Mouse (Mus musculus) T-helper 2 cell (primary cell): Measurements from ENCODE around the gene Dnajc17.

ENCODE experiments used
- in situ Hi-C: fragments of 300-600 bp; cut with MboI, MseI; formaldehyde crosslinking; loops from one replicate; pipeline ENCODE4 v1.15.1; 2025; ENCODE audit warnings: high pct_unique_total_duplicates

The Dnajc17 gene

GRCm38 (mm10) chr2:119208344-119209175 is at the start of gene Dnajc17, which contains the start of gene Zfyve19:
TSS of gene Dnajc17 (minus strand) at chr2:119208795.
TSS of gene Zfyve19 (plus strand) at chr2:119208617.
- in situ Hi-C loops: loop anchor here (5.0 kb wide), 1 partner anchor 79 kb away; the partner anchor contains the start of gene Vps18

- in situ Hi-C loops: no loop called here
These were observed 46.4 kb upstream of the Dnajc17 start for GRCm38 (mm10) chr2:119254976-119255375.

GRCm38 (mm10) chr2:119250826-119251478 is 42.4 kb upstream of the Dnajc17 start:
- in situ Hi-C loops: no loop called here

- in situ Hi-C loops: no loop called here
These were observed 41.8 kb upstream of the Dnajc17 start for GRCm38 (mm10) chr2:119250377-119250776.

DNA sequence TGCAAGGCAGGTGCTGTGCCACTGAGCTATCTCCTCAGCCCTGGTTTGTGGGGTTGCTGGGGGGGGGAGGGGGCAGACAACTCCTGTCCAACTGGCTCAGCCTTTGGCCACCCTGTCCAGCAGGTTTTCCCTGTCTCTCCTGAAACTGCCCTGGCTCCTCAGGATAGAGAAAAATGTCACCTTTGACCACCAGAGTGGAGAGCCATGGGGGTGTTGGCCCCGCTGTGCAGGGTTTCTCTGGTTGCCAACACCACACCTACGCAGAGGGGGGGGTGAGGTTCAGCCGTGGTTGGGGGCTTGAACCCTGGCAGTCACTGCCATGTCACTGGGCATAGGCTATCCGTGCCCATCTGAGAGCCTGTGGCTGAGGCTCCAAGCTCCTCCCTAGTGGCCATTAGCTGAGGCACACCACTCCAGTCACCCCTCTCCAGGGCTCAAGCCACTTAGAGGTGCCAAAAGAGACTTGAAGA is 41.0 kb upstream of the Dnajc17 start:
- in situ Hi-C loops: loop anchor here (5.0 kb wide), 1 partner anchor 38 kb away; the partner anchor contains the start of gene Vps18

GRCm38 (mm10) chr2:119247904-119248303 is 39.3 kb upstream of the Dnajc17 start:
- in situ Hi-C loops: loop anchor here (5.0 kb wide), 1 partner anchor 39 kb away; the partner anchor contains the start of gene Vps18

DNA sequence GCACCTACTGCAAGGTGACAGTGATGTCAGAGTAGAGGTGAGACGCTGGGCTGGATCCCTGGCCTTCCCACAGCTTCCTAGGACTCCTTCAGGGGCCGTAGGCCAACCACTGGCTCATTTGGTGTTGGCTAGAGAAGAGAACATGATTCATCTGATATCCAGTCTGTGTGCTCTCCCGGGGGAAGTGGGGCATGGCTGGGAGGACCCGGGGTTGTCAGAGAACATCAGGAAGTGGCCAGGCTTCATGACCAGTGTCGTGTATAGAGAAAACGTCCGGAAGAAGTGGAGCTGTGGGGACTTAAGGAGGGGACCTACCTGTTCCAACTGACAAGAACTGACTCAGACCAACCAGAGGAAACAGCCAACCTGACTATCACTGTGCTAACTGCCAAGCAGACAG is 36.7 kb upstream of the Dnajc17 start:
- in situ Hi-C loops: loop anchor here (5.0 kb wide), 1 partner anchor 42 kb away; the partner anchor contains the start of gene Vps18

- in situ Hi-C loops: no loop called here
These were observed 34.0 kb upstream of the Dnajc17 start for GRCm38 (mm10) chr2:119242548-119242947.

GRCm38 (mm10) chr2:119240819-119241186 is 32.2 kb upstream of the Dnajc17 start:
- in situ Hi-C loops: no loop called here

- in situ Hi-C loops: no loop called here
These were observed 31.7 kb upstream of the Dnajc17 start for GRCm38 (mm10) chr2:119240075-119240818.

- in situ Hi-C loops: no loop called here
These were observed 30.1 kb upstream of the Dnajc17 start for GRCm38 (mm10) chr2:119238671-119239070.

DNA sequence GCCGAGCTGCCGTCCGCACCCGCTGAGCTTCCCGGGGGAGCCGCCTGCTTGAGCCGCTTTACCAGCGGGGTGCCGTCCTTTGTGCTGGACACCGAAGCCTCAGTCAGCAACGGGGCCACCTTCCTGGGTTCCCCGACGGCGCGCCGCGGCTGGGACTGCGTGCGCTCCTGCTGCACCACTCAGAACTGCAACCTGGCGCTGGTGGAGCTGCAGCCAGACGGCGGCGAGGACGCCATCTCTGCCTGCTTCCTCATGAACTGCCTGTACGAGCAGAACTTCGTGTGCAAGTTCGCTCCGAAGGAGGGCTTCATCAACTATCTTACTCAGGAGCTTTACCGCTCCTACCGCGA is 29.3 kb upstream of the Dnajc17 start:
- in situ Hi-C loops: no loop called here

DNA sequence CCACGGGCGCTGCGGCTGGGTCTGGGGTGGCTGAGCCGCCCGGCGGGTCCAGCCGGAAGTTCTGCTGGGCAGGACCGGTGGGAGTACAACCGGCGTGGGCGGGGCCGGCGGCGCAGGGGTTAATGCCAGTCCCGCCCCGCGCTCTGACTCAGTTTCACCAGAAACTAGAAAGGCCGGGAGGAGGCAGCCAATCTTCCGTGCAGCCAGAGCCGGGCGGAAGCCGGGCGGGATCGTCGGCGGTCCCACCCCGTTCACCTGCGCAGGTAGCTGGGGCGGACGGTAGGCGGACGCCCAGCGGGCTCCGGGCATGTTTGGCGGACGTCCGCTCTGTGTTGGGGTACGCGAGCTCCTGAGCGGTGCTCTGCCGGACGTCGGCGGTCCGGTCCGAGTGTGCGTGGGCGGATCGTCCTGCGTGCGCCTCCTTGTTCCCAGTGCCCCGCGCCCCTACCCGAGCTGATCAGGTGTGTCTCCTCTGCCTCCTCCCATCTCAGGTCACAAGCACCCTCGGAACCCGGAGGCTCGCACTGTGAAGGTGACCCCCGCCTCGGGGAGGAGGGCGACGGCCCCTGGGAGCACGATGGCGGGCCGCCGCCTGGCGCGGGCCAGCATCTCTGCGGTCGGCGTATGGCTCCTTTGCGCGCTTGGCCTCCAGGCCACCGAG is 28.7 kb upstream of the Dnajc17 start, which contains the start of gene Spint1:
Gene Spint1, plus strand, starts transcription at position 153 of the 661 bp plus-strand sequence.
- in situ Hi-C loops: no loop called here

- in situ Hi-C loops: no loop called here
These were observed 28.2 kb upstream of the Dnajc17 start for GRCm38 (mm10) chr2:119236682-119237209.

GRCm38 (mm10) chr2:119229775-119230704 is 21.4 kb upstream of the Dnajc17 start, which contains the start of gene Ppp1r14d:
TSS of gene Ppp1r14d (minus strand) at chr2:119229906.
- in situ Hi-C loops: loop anchor here (5.0 kb wide), 1 partner anchor 817 kb away; no protein-coding TSS in a partner anchor

DNA sequence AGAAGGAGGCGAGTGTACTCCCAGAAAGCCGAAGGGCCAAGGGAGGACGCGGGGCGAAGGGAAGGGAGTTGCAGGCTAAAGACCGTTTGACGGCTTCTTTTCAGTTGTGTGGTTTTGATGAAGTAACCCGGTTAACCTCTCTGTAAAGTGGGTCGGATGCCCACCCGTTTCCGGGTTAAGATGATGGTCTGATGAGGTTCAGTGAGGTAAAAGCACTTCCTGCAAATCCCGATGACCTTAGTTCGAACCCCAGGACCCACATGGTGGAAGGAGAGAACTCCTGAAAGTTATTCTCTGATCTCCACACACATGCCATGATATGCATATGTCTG is 547 bp upstream of the Dnajc17 start:
- in situ Hi-C loops: loop anchor here (5.0 kb wide), 1 partner anchor 78 kb away; the partner anchor contains the start of gene Vps18

DNA sequence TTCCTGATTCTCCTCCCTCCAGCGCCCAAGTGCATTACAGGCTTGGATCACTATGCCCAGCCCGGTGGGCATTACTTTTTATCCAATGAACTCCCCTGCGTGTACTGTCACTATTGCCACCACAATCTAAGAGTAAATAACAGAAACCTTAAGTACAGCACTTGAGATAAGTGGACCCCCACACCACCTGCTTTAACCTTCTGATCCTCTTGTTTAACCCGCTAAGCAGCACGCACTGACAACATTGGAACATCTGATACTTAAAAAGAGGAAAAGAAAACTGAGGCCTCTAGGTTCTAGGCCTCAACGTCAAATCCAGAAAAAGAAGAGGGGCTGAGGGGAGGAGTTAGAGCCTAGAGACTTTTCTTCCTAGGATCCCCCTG is 643 bp downstream of the Dnajc17 start:
- in situ Hi-C loops: loop anchor here (5.0 kb wide), 1 partner anchor 79 kb away; the partner anchor contains the start of gene Vps18

DNA sequence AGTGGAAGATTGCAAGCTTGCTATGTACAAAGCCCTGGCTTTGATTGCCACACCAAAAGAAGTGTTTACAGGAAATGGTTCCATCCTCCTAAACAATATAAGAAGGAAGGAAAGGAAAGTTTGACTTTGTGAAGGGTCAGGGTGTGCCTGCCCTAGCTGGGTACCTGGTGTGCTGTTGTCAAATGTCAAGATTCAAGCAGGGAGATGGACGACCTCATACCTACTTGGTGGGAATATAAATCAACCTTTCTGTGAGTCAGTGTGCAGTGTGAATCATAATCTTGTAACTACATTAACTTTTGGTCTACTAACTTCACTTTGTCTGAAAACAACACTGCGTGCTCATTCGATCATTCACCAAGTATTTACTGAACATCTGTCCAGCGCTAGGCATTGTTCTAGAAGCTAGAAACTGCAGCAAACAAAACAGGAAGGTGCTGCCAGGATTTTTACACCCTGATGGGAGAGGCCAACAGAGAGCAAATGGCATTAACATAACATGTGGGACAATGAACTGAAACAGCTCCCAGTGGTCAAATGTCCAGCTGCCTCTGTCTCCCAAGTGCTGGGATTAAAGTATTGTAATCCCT is 4.6 kb downstream of the Dnajc17 start:
- in situ Hi-C loops: no loop called here

DNA sequence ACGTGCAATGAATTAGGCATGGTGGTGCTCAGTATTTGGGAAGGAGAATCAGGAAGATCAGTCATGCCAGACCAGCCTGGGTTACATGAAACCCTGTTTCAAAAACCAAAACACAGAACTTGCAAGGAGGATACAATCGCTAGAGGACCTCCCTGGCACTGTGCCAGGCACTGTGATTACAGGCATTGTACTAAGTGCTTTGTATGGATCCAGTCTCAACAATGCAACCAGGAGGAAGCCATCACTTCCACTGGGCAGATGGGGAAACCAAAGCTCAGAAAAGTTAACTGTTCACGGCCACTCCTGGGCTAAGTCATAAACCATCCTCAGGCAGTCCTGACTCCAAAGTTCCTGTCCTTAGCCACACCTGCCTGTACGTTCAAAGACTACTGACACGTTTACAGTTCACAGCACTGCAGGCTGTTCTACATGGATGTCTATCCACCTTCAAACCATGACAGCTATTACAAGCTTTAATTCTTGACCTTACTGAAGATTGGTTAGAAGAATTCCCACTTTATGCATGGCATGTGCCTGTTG is 5.6 kb downstream of the Dnajc17 start:
- in situ Hi-C loops: no loop called here
